Comparison of ENCODE assay signal across 19 mouse cellular contexts in genomic region chr6:100276344-100276743, GRCm38 (mm10).
"Had no signal": no experiment of that assay in that cellular context is flagged by ENCODE, and none has a peak within 500 bp of the region (broad histone marks: within the 10 kb centered on the region; RNA-seq: fewer than 3 reads in every experiment).

No protein-coding gene starts in this region.

- H3K4me2 ChIP-seq: liver, embryonic 13.5 days; lung, embryonic 15.5 days; midbrain, embryonic 11.5 days; midbrain, embryonic 13.5 days; midbrain, embryonic 15.5 days; neural tube, embryonic 12.5 days had no signal

- H3K9me3 ChIP-seq: liver, embryonic 13.5 days; lung, embryonic 15.5 days; midbrain, embryonic 13.5 days; midbrain, embryonic 15.5 days; neural tube, embryonic 12.5 days had no signal

- H3K27me3 ChIP-seq: liver, embryonic 13.5 days; lung, embryonic 15.5 days; midbrain, embryonic 13.5 days; midbrain, embryonic 15.5 days; neural tube, embryonic 12.5 days had no signal

- H3K36me3 ChIP-seq: liver, embryonic 13.5 days; lung, embryonic 15.5 days; midbrain, embryonic 13.5 days; midbrain, embryonic 15.5 days; neural tube, embryonic 12.5 days had no signal

- H3K9ac ChIP-seq: liver, embryonic 13.5 days; lung, embryonic 15.5 days; midbrain, embryonic 13.5 days; midbrain, embryonic 15.5 days; neural tube, embryonic 12.5 days had no signal

- DNase-seq: liver, embryonic 13.5 days; lung, adult 2 months; lung, postnatal 14 days; lung, postnatal 36 days; retina, postnatal 1 day; right cerebral cortex, adult 18-20 months; right cerebral cortex, postnatal 25 days; right cerebral cortex, postnatal 4 days; spleen, adult 18-20 months; thymus, adult 18-20 months; thymus, postnatal 14 days; thymus, postnatal 36 days had no signal

- H3K27ac ChIP-seq: liver, embryonic 13.5 days; lung, embryonic 15.5 days; macrophage; midbrain, embryonic 13.5 days; midbrain, embryonic 15.5 days; neural tube, embryonic 12.5 days had no signal

- H3K4me3 ChIP-seq: liver, embryonic 13.5 days; lung, embryonic 15.5 days; midbrain, embryonic 13.5 days; midbrain, embryonic 15.5 days; neural tube, embryonic 12.5 days had no signal

- ATAC-seq: lung, postnatal 0 days; midbrain, embryonic 13.5 days; midbrain, embryonic 15.5 days had no signal
